Mouse (Mus musculus) forebrain, embryonic 11.5 days (tissue): ENCODE measurements around the gene Pde9a. TPM values are rescaled to one million over a fixed set of nuclear protein-coding genes. Genes with fewer than 3 reads are reported as not detected.

Experiments
- ATAC-seq: fragments of 200-750 bp; cut with Nextera tagmentation; replicated peaks from 2 replicates; pipeline ENCODE4 v1.8.0; 2017; ENCODE audit warnings: moderate TSS enrichment; ENCODE audit not compliant: low FRiP score
- DNase-seq: peaks from one replicate; pipeline ENCODE4 v3.0.0-alpha.2; 2017; ENCODE audit warnings: low spot score
- H3K27ac ChIP-seq: fragments of 300-500 bp; sonication (generic); 2 replicates; pipeline ENCODE4 v1.5.1; 2014; ENCODE audit warnings: low read depth, low read length
- H3K27me3 ChIP-seq: fragments of 300-500 bp; sonication (generic); 2 replicates; pipeline ENCODE4 v1.6.1; 2014; ENCODE audit warnings: mild to moderate bottlenecking, low read length, mixed read lengths; ENCODE audit not compliant: control insufficient read depth, insufficient read depth
- H3K36me3 ChIP-seq: fragments of 300-500 bp; sonication (generic); 2 replicates; pipeline ENCODE4 v1.6.1; 2014; ENCODE audit warnings: mild to moderate bottlenecking, low read length, moderate library complexity, mixed read lengths; ENCODE audit not compliant: control insufficient read depth, insufficient read depth
- H3K4me1 ChIP-seq: fragments of 300-500 bp; sonication (generic); replicated peaks from 2 replicates; pipeline ENCODE4 v1.6.1; 2014; ENCODE audit warnings: low read length, mixed read lengths; ENCODE audit not compliant: control insufficient read depth, insufficient read depth
- H3K4me2 ChIP-seq: fragments of 300-500 bp; sonication (generic); 2 replicates; pipeline ENCODE4 v1.6.1; 2014; ENCODE audit warnings: low read depth, mild to moderate bottlenecking, low read length, moderate library complexity, mixed read lengths; ENCODE audit not compliant: severe bottlenecking
- H3K4me3 ChIP-seq: fragments of 300-500 bp; sonication (generic); 2 replicates; pipeline ENCODE4 v1.5.1; 2014; ENCODE audit warnings: low read depth, low read length
- H3K9ac ChIP-seq: fragments of 300-500 bp; sonication (generic); 2 replicates; pipeline ENCODE4 v1.6.1; 2014; ENCODE audit warnings: low read length
- H3K9me3 ChIP-seq: fragments of 300-500 bp; sonication (generic); 2 replicates; pipeline ENCODE4 v1.6.1; 2016; ENCODE audit warnings: low read length, mixed read lengths; ENCODE audit not compliant: control insufficient read depth
- WGBS: fragments of 180-500 bp; shearing (Covaris S2); extraction: QIAGEN DNeasy Blood & Tissue Kit; methylation state at CpG from one replicate; pipeline ENCODE4 v1.1.7; 2014; 5-methylcytosine and 5-hydroxymethylcytosine counted together
- polyA plus RNA-seq: library from polyadenylated mRNA; unstranded; fragments of >200 nt; fragmentation: Nextera tagmentation; extraction: Ambion mirVana; gene quantifications from 2 replicates; pipeline ENCODE4 v1.2.1, GENCODE M21; 2014

Pde9a gene
- polyA plus RNA-seq, 1 experiment from 2014 or later = 30.4 TPM

DNA sequence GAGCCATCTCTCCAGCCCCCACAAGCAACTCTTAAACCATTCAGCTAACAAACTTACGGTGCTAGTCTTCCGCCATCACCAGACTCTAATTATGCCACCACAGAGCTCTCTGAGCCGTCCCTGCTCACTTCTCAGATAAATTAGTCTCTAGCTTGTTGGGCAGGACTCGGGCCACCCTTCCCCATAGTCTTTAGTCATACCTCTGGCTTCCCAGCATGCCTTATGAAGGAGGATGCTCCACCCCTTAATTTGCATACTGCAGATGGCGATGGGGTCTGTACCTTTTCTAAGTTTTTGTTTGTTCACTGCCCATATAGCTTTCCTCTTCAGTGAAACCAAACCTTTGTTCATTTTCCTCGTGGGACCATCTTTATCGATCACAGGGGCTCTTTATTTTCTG, 92.6 kb downstream of the Pde9a start:
- Histone ChIP-seq H3K4me3 (no peak overlapping the region), H3K4me1 (no peaks in the 10 kb centered on the region), H3K36me3 (no peaks in the 10 kb centered on the region), H3K9ac (no peak overlapping the region), H3K4me2 (no peak overlapping the region), H3K27me3 (no peaks in the 10 kb centered on the region), H3K27ac (no peak overlapping the region), H3K9me3 (no peaks in the 10 kb centered on the region)
- ATAC-seq = no peak
- no peak for DNase-seq
- WGBS = 82% methylated on average over 7 of the region's 7 CpGs

DNA sequence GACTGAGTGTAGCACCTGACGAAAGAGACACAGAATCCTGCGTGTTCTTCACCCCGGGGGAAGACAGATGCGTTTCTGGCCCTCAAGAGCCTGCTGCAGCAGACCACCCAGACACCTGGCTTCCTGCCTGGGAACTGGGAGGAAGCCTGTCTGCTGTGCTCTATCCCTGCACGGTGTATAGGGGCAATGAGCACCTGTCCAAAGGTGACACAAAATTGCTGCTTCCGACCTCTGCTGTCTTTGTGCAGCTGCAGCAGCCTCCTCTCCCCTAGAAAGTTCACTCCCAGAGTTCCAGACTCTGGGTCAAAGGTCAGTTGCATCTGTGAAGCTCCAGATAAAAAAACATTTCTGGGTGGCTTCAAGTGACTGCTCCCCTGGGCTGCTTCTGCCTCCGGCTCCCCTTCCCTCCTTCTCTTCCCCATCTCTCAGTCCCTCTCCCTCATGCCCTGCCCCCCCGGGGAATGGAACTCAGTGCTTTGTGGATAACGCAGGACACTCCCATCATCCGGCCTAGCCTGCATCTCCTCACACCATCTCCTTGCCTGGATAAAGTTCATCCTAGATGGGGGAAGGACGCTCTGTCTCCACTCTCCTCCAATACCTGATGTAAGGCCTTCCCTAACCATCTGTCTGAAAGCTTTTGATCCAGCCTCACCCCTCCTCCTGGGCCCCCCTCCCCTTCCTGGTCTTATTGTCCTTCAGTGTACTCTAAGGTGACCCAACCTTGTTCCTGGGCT, 93.3 kb downstream of the Pde9a start:
- H3K27ac ChIP-seq = no peak overlapping the region
- no peaks in the 10 kb centered on the region for H3K4me1 ChIP-seq
- 67% methylated on average over 11 of the region's 11 CpGs for WGBS
- ATAC-seq (no peak), DNase-seq (no peak)
- H3K9ac ChIP-seq = no peak overlapping the region
- no peak overlapping the region for H3K4me3 ChIP-seq
- no peaks in the 10 kb centered on the region for H3K9me3 ChIP-seq
- no peak overlapping the region for H3K4me2 ChIP-seq
- no peaks in the 10 kb centered on the region for H3K27me3 ChIP-seq
- no peaks in the 10 kb centered on the region for H3K36me3 ChIP-seq

DNA sequence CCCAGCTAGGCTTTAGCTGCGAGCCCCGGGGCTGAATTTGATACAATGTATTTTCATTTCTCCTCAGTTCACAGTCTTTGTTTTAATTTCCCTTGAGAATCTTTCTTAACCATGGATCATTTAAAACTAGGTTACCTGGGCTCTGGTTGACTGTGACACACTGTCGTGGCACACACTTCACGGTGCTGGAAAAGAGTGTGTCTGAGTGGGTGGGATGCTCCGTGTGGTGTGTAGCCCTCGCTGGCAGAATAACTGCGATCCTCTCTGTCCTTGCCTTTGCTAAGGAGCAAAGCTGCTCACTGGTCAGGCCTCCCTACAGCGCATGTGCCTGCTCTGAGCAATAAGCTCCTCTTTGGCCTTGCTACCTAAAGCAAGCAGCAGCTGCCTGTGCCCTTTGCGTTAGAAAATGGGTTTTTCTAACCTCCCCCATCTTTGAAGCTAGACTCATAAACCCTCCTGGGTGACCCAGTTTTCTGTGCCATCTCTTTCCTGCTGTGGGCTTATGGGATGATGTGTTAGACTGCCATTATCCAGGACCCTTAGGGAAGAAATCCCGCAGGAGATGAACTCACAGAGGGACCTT, 100.7 kb downstream of the Pde9a start:
- H3K36me3 ChIP-seq = no peaks in the 10 kb centered on the region
- H3K27ac ChIP-seq = no peak overlapping the region
- WGBS = 69% methylated on average over 10 of the region's 10 CpGs
- H3K9me3 ChIP-seq = no peaks in the 10 kb centered on the region
- DNase-seq = no peak
- H3K4me2 ChIP-seq = no peak overlapping the region
- H3K9ac ChIP-seq = peak overlapping the region; percentile 0; the same call in 1 of the 2 replicates
- no peaks in the 10 kb centered on the region for H3K27me3 ChIP-seq
- H3K4me1 ChIP-seq = no peaks in the 10 kb centered on the region; the same call in 1 of the 2 replicates
- ATAC-seq = no peak
- no peak overlapping the region for H3K4me3 ChIP-seq

DNA sequence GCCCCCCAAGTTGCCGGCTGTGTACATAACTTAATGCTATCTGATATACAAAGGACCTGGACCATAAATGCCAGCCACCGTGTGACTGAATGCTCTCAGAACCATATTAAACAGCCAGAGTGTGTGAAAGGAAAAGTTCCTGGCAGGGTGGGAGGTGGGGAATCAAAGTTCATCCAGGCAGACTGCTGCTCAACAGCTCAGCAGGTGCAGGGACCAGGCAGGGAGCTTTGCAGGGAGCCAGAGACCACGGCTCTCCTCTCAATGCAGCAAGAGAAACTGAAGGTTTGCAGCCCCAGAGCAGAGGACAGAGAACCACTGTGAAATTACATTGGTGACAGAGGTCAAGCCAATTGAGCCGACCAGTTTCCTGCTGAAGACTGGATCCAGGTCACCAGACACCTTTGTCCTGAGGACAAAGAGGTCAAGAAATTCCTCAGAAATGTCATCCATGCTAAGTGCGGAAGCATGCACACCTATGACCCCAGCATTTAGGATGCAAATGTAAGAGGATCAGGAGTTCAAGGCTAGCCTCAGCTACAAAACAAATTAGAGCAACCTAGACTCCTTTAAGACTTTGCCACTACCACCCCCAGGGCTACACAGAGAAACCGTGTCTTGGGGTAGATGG, 101.5 kb downstream of the Pde9a start:
- Histone ChIP-seq H3K4me1 (no peaks in the 10 kb centered on the region; the same call in 1 of the 2 replicates), H3K4me3 (no peak overlapping the region), H3K9me3 (no peaks in the 10 kb centered on the region), H3K36me3 (no peaks in the 10 kb centered on the region), H3K27me3 (no peaks in the 10 kb centered on the region), H3K9ac (0 out of 2 replicates have a peak overlapping the region, but pooled peaks have one; percentile 6), H3K4me2 (no peak overlapping the region), H3K27ac (no peak overlapping the region)
- ATAC-seq (no peak), DNase-seq (no peak)
- 32% methylated on average over 6 of the region's 6 CpGs for WGBS

DNA sequence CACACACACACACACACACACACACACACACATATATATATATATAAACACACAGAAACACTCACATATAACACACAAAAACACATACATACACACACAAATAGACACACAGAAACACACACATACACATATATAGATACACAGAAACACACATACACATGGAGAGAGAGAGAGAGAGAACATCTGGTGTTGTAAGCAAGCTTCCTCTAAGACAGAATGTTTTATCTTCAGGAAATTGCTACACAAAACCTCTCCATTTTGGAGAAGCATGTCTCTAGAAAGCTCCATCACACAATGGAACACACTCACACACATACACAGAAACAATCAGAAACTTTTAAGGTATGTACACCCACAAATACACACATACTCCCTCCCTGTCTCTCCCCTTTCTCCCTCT, 105.3 kb downstream of the Pde9a start:
- Histone ChIP-seq H3K27me3 (no peaks in the 10 kb centered on the region), H3K27ac (no peak overlapping the region), H3K4me1 (no peaks in the 10 kb centered on the region; the same call in 1 of the 2 replicates), H3K9me3 (no peaks in the 10 kb centered on the region), H3K9ac (no peak overlapping the region), H3K4me2 (no peak overlapping the region), H3K36me3 (peaks cover 3% of the 10 kb centered on the region), H3K4me3 (no peak overlapping the region)
- ATAC-seq (no peak), DNase-seq (no peak)

DNA sequence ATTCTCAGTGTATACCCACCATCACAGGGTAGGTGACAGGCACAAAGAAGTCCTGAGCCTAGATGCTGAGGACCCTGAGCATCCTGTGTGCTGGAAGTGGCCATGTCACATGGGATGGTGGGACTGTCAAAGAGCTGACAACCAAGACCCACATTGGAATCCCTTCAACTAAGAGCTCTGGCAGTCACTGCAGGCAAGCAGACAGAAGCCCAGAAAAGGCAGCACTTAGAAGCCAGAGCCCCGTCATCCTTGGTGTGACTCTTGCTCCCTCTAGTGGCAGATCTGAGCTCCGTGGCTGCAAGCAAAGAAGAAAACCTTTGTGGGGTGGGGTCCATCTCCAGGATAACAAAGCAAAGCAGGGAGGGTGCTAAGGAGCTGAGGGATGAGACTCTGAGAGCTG, 106.4 kb downstream of the Pde9a start:
- no peak overlapping the region for H3K9ac ChIP-seq
- peak; percentile 86 for DNase-seq
- no peak overlapping the region for H3K4me3 ChIP-seq
- ATAC-seq = no peak
- H3K4me2 ChIP-seq = no peak overlapping the region
- H3K9me3 ChIP-seq = no peaks in the 10 kb centered on the region
- no peaks in the 10 kb centered on the region for H3K27me3 ChIP-seq
- no peak overlapping the region for H3K27ac ChIP-seq
- WGBS = 3% methylated on average over 2 of the region's 2 CpGs
- H3K36me3 ChIP-seq = peaks cover 5% of the 10 kb centered on the region
- H3K4me1 ChIP-seq = no peaks in the 10 kb centered on the region

DNA sequence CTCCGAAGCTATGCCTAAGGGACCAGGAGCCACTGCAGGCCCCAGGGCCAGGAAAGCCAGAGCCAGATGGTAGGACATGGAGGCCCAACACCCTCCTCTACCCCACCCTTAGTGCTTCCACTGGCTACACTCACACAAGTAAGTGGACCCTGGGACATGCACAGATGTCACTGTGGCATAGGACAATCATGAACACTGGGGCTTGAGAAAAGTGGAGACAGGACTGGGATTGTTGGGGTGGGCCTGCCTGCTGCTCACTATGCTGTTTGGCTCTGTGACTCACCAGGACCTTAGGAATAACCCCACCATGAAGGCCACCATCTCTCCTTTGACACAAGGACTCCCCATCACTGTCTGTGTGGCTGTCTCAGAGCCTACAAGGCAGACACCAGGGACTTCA, 109.0 kb downstream of the Pde9a start:
- no peaks in the 10 kb centered on the region for H3K9me3 ChIP-seq
- DNase-seq (no peak), ATAC-seq (no peak)
- peaks cover 9% of the 10 kb centered on the region for H3K36me3 ChIP-seq
- no peak overlapping the region for H3K4me3 ChIP-seq
- H3K27me3 ChIP-seq = no peaks in the 10 kb centered on the region
- H3K4me1 ChIP-seq = no peaks in the 10 kb centered on the region
- H3K4me2 ChIP-seq = no peak overlapping the region
- WGBS = 96% methylated on average over 1 of the region's 1 CpGs
- H3K27ac ChIP-seq = 0 out of 2 replicates have a peak overlapping the region, but pooled peaks have one; percentile 18
- H3K9ac ChIP-seq = no peak overlapping the region

DNA sequence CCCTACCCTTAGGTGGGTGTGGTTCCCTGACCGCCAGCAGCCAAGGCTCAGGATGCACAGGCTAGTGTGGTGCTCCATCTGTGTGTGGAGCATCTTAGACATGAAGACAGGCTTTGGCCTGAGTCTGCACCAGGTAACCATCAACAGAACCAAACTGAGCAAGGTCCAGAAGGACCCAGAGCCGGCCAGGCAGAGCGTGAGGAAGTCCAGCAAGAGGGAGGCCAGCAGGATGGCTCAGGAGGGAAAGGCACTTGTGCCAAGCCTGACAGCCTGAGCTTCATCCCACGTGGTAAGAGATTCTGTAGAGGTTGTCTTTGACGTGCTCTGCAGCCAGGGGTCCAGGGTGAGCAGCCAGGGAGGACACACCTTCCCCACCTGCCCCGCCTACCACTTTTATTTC, 111.7 kb downstream of the Pde9a start:
- Histone ChIP-seq H3K4me2 (no peak overlapping the region), H3K27me3 (no peaks in the 10 kb centered on the region), H3K9ac (no peak overlapping the region), H3K27ac (no peak overlapping the region), H3K9me3 (no peaks in the 10 kb centered on the region), H3K4me1 (no peaks in the 10 kb centered on the region), H3K36me3 (peaks cover 14% of the 10 kb centered on the region), H3K4me3 (no peak overlapping the region)
- WGBS = 88% methylated on average over 6 of the region's 6 CpGs
- no peak for ATAC-seq
- no peak for DNase-seq
